Mouse (Mus musculus): ENCODE measurements around the gene Dclk1.

- TF ChIP-seq EP300 (optimal IDR thresholded peaks at IDR 0.05) (no peak), CTCF (IDR thresholded peaks at IDR 0.05; ENCODE audit: low read depth) (no peak)
These were observed 65.5 kb downstream of the Dclk1 start for GRCm38 (mm10) chr3:55307553-55308177.
